Mouse (Mus musculus) macrophage (primary cell): ENCODE data around the gene Zfp446. TPM values are rescaled to one million over a fixed set of nuclear protein-coding genes. Genes with fewer than 3 reads are reported as not detected.

ENCODE experiments used
- H3K27ac ChIP-seq: fragments of 350-480 bp; formaldehyde crosslinking; 2 replicates; pipeline ENCODE4 v1.9.0; 2021
- H3K36me3 ChIP-seq: fragments of 350-480 bp; formaldehyde crosslinking; 2 replicates; pipeline ENCODE4 v1.9.0; 2021; ENCODE audit errors: inconsistent target
- H3K4me3 ChIP-seq: fragments of 350-480 bp; formaldehyde crosslinking; 2 replicates; pipeline ENCODE4 v1.9.0; 2021; ENCODE audit errors: inconsistent target
- H3K79me2 ChIP-seq: fragments of 350-480 bp; formaldehyde crosslinking; 2 replicates; pipeline ENCODE4 v1.9.0; 2021; ENCODE audit errors: inconsistent target
- WGBS: methylation state at CpG from one replicate; pipeline ENCODE4 v1.1.7; 2026; ENCODE audit warnings: inconsistent platforms; ENCODE audit not compliant: missing documents; 5-methylcytosine and 5-hydroxymethylcytosine counted together
- polyA plus RNA-seq: library from polyadenylated mRNA; stranded (reverse); fragments of 250-400 nt; gene quantifications from 3 replicates; pipeline ENCODE4 v1.2.4, GENCODE M21; 2018; ENCODE audit warnings: inconsistent platforms

Zfp446 gene
- polyA plus RNA-seq, 1 experiment from 2014 or later, result 1.6 TPM

DNA sequence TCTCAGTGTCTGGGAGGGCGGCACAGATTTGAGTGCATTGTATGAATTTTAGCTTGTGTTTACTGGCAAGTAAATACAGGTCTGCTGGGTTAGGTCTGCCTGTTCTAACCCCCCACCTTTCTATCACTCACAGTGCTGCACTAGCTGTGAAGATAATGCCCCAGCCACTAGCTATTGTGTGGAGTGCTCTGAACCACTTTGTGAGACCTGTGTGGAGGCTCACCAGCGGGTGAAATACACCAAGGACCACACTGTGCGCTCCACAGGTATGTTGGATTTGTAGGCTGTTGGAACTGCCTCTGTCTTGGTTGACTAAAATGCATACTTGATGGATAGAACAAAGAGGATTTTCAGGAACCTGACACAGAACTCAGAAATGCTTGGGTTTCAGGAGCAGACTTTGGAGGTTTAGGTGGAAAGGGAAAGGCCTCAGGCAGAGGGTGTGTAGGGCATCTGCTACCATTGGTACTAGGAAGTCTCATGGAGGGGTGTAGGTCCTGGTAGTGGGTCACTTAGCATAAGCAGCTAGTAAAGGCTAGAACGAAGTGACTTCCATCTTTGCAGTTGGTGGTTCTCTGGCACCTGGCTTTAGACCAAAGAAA lies 48.0 kb downstream of the Zfp446 start:
- H3K4me3 ChIP-seq, result peak overlapping the region; percentile 62
- peaks cover 33% of the 10 kb centered on the region for H3K79me2 ChIP-seq
- H3K36me3 ChIP-seq, result peaks cover 45% of the 10 kb centered on the region
- H3K27ac ChIP-seq, result 0 out of 2 replicates have a peak overlapping the region, but pooled peaks have one; percentile 5
- 50% methylated on average over 4 of the region's 4 CpGs for WGBS

DNA sequence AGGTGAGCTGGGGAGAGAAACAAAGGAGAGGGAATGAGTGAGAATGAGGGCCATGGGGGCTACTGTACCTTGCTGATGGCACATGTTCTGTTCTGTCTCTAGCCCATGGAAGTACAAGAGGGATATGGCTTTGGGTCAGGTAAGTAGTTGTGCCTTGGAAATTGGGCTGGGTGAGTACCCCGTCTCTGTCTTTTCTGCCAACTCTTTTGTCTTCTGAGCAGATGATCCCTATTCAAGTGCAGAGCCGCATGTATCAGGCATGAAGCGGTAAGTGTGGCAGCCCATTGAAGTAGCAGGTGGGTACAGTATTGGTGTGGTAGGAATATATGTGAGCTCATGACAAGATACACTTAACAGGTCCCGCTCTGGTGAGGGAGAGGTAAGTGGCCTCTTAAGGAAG lies 51.3 kb downstream of the Zfp446 start:
- Histone ChIP-seq H3K4me3 (no peak overlapping the region), H3K27ac (no peak overlapping the region), H3K36me3 (peaks cover 64% of the 10 kb centered on the region), H3K79me2 (peaks cover 53% of the 10 kb centered on the region)
- WGBS, result 94% methylated on average over 4 of the region's 4 CpGs

DNA sequence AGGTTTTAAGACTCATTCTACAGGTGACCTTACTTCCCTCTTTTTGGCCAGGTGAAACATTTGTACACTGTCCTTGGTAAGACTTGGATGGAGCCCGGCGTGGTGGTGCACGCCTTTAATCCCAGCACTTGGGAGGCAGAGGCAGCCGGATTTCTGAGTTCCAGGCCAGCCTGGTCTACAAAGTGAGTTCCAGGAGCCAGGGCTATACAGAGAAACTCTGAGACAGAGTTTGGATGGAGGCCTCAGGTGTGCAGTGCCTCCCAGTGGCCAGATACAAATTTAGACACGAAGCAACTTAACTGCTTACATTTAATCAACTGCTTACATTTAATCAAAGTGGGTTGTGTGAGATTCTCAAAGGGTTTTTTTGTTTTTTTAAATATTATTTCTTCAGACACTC lies 53.4 kb downstream of the Zfp446 start:
- H3K4me3 ChIP-seq, result no peak overlapping the region
- H3K79me2 ChIP-seq, result peaks cover 57% of the 10 kb centered on the region
- 85% methylated on average over 5 of the region's 5 CpGs for WGBS
- H3K36me3 ChIP-seq, result peaks cover 73% of the 10 kb centered on the region
- no peak overlapping the region for H3K27ac ChIP-seq

DNA sequence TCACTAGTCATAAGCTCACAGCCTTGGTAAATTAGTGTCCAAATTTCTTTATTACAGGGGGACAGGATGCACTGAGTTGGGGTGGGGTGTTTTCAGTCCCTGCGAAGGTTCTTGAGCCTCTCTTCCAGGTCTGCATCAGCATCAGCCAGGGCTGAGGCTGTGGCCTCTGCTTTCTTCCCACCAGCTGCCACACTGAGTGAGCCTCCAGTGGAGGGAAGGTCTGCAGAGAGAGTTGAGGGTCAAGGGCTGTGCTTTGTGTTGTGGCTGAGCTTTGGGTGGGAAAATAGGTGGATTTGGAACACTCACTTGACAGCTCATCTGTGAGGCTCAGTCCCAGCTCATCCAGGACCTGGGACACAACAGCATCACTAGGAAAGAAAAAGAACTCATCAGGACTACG lies 54.3 kb downstream of the Zfp446 start:
- Histone ChIP-seq H3K79me2 (peaks cover 57% of the 10 kb centered on the region), H3K27ac (no peak overlapping the region), H3K4me3 (no peak overlapping the region), H3K36me3 (peaks cover 67% of the 10 kb centered on the region)
- WGBS, result 84% methylated on average over 2 of the region's 2 CpGs

DNA sequence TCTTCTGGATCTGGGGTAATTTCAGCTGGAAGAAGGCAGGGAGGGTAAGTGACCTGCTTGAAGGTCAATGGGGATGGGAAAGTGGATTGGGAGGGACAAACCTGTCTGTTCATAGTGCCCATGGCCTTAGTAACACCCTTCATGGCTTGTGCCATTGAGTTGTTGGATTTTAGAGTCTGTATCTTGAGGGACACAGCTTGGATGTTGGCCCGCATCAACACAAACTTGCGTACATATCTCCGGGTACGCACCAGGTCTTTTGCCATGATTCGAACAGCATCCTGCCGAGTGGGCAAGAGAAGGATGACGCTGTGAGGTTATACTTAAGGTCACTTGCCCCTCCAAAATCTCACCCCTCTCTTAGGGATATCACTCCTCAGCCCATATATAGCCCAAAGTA lies 54.9 kb downstream of the Zfp446 start:
- Histone ChIP-seq H3K36me3 (peaks cover 61% of the 10 kb centered on the region), H3K27ac (no peak overlapping the region), H3K79me2 (peaks cover 56% of the 10 kb centered on the region), H3K4me3 (no peak overlapping the region)
- 95% methylated on average over 7 of the region's 7 CpGs for WGBS

DNA sequence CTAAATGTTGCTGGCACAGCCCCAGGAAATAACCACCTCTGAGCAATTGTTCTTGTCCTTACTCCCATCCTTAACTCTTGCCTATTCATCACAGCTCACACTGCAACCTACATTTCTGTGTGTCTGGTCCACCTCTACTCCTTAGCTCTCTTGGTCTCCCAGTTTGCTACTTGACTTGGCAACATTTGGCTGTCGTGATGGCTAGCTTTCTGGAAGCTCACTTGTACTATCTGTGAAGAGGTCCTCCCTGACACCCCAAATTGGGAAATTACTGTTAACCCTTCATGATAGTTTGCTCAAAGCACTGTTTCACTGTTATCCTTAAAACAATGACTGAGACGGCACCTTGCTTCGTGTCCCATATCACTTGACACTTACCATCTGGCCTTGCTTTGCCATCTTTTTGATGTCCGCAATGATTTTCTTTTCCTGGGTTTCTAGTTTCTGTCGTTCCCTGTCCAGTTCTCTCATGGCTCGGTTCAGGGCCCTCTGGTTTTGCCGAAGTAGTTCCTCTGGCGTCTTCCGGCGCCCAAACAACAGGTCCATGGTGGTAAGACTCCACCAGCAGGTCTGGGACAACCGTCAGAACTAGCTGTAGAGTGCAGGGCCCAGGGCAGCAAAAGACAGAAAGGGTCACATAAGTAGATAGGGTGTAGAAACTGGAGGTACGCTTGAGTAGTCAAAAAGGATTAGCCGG lies 56.0 kb downstream of the Zfp446 start:
- 44% methylated on average over 13 of the region's 13 CpGs for WGBS
- H3K27ac ChIP-seq, result peak overlapping the region; percentile 84
- peaks cover 51% of the 10 kb centered on the region for H3K79me2 ChIP-seq
- H3K36me3 ChIP-seq, result peaks cover 51% of the 10 kb centered on the region
- H3K4me3 ChIP-seq, result peak overlapping the region; percentile 90

DNA sequence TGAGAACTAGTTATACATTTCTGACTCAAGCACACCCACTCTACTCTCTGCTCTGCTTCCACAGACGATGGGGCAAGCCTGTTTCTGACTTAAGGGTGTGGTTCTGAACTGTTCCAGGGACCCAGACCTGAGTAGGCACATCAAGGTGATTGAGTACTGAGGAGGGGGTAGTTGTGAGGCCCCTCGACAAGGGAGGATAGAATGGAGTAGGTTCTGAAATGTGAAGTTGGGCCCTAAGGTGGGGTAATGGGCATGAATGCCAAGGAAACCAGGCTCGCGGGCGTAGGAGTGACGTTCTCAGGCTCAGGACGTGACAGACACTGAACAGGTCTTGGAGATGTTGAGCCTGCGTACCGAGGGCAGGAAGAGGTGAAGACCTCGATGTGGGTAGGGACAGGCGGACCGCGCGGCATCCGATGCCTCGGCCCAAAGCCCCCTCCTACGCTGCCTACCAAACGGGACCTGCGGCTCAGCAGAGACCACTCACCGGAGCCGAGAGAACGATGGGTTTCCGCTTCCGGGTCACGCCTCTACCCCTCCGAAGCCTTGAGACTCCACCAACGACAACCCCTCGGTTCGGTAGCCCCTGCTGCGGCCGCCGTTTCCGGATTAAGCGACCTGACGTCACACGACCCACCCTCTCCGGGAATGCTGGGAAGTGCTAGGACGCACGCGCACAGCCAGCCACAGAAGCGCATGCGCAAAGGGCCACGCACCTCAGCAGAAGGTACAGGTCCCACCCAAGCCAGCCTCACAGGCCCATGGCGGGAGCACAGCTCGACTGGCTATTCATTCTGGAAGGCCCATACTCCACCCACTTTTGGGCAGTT lies 56.7 kb downstream of the Zfp446 start, which contains the start of gene Chmp2a:
Gene Chmp2a, minus strand, starts transcription at position 660 of the 830 bp plus-strand sequence.
- Histone ChIP-seq H3K79me2 (peaks cover 51% of the 10 kb centered on the region), H3K27ac (peak within 1 kb of the TSS; percentile 84), H3K4me3 (peak within 1 kb of the TSS; percentile 90), H3K36me3 (peaks cover 43% of the 10 kb centered on the region)
- WGBS, result under 1% methylated on average over 45 of the region's 45 CpGs

Other genes starting within 250 kb of the Zfp446 start
- not detected in 3 replicates for gene Vmn2r56, start 242.8 kb upstream of the Zfp446 start, polyA plus RNA-seq
- gene Zscan18, start 174.2 kb upstream of the Zfp446 start, polyA plus RNA-seq, result 0.43 to 1.0 TPM (median 0.47 TPM) in 3 replicates
- 6.3 to 6.9 TPM (median 6.3 TPM) in 3 replicates for gene Zfp329, start 159.0 kb upstream of the Zfp446 start, polyA plus RNA-seq
- gene Zfp110, start 143.1 kb upstream of the Zfp446 start, polyA plus RNA-seq, result 17.3 to 21.6 TPM (median 21.1 TPM) in 3 replicates
- 1.6 to 2.1 TPM (median 1.9 TPM) in 3 replicates for gene Zfp128, start 96.7 kb upstream of the Zfp446 start, polyA plus RNA-seq
- gene Zscan22, start 80.0 kb upstream of the Zfp446 start, polyA plus RNA-seq, result 5.2 to 9.0 TPM (median 7.8 TPM) in 3 replicates
- gene Rps5, start 55.6 kb upstream of the Zfp446 start, polyA plus RNA-seq, result 260 to 917 TPM (median 815 TPM) in 3 replicates
- gene Rnf225, start 50.4 kb upstream of the Zfp446 start, polyA plus RNA-seq, result 0.07 TPM in 1 of 3 replicates, not detected in the others
- gene Zfp324, start 12.0 kb upstream of the Zfp446 start, polyA plus RNA-seq, result 3.0 to 3.7 TPM (median 3.1 TPM) in 3 replicates
- gene Slc27a5, start 20.3 kb downstream of the Zfp446 start, polyA plus RNA-seq, result not detected in 3 replicates
- 64.2 to 120 TPM (median 85.7 TPM) in 3 replicates for gene Trim28, start 21.3 kb downstream of the Zfp446 start, polyA plus RNA-seq
- 7.4 to 11.7 TPM (median 11.4 TPM) in 3 replicates for gene Zbtb45, start 32.2 kb downstream of the Zfp446 start, polyA plus RNA-seq
- 186 to 358 TPM (median 214 TPM) in 3 replicates for gene Chmp2a, start 57.0 kb downstream of the Zfp446 start, polyA plus RNA-seq
- 132 to 209 TPM (median 195 TPM) in 3 replicates for gene Ube2m, start 60.4 kb downstream of the Zfp446 start, polyA plus RNA-seq
- gene Mzf1, start 76.9 kb downstream of the Zfp446 start, polyA plus RNA-seq, result 0.28 to 0.98 TPM (median 0.39 TPM) in 3 replicates
- not detected in 3 replicates for gene Vmn1r85, start 117.3 kb downstream of the Zfp446 start, polyA plus RNA-seq
- gene Vmn1r86, start 142.1 kb downstream of the Zfp446 start, polyA plus RNA-seq, result not detected in 3 replicates
- not detected in 3 replicates for gene Vmn1r87, start 162.3 kb downstream of the Zfp446 start, polyA plus RNA-seq
- not detected in 3 replicates for gene Vmn1r88, start 181.7 kb downstream of the Zfp446 start, polyA plus RNA-seq
- not detected in 3 replicates for gene Vmn1r89, start 235.2 kb downstream of the Zfp446 start, polyA plus RNA-seq